Mouse (Mus musculus): Measurements from ENCODE around the gene Hlcs. TPM values are rescaled to one million over a fixed set of nuclear protein-coding genes. Genes with fewer than 3 reads are reported as not detected.

The Hlcs gene
- total and polyA plus RNA-seq, 2 experiments from 2014 or later = 5.8 to 6.8 TPM

- peaks cover 12% of the 10 kb centered on the region; the same call in 1 of the 2 replicates for H3K27me3 ChIP-seq (ENCODE audit: insufficient read depth, low read length)
- WGBS = 65% methylated on average over 21 of the region's 21 CpGs
- peak; percentile 61 for ATAC-seq
Measured at GRCm38 (mm10) chr16:94176997-94177857, 136.1 kb downstream of the Hlcs start.

GRCm38 (mm10) chr16:94175366-94175986, 137.9 kb downstream of the Hlcs start:
- no peak overlapping the region for H3K27ac ChIP-seq (ENCODE audit: low read depth, low read length)
- H3K9me3 ChIP-seq (ENCODE audit: low read length) = no peaks in the 10 kb centered on the region
- no peaks in the 10 kb centered on the region for H3K36me3 ChIP-seq (ENCODE audit: insufficient read depth)
- H3K4me1 ChIP-seq (ENCODE audit: insufficient read depth) = peaks cover 8% of the 10 kb centered on the region; the same call in 1 of the 2 replicates
- TF ChIP-seq CTCF (IDR thresholded peaks at IDR 0.05; ENCODE audit: low read depth) = no peak
- H3K9ac ChIP-seq = no peak overlapping the region
- H3K4me3 ChIP-seq (ENCODE audit: low read depth, low read length) = no peak overlapping the region
- peaks cover 5% of the 10 kb centered on the region; the same call in 1 of the 2 replicates for H3K27me3 ChIP-seq (ENCODE audit: insufficient read depth, low read length)
- no peak for ATAC-seq
- no peak overlapping the region for H3K4me2 ChIP-seq (ENCODE audit: low read depth)
- DNase-seq = no peak
- 90% methylated on average over 7 of the region's 7 CpGs for WGBS

More at GRCm38 (mm10) chr16:94176997-94177857, 136.1 kb downstream of the Hlcs start:
- 0 out of 2 replicates have a peak overlapping the region, but pooled peaks have one; percentile 15 for H3K27ac ChIP-seq (ENCODE audit: low read depth, low read length)
- H3K4me2 ChIP-seq (ENCODE audit: low read depth) = no peak overlapping the region
- H3K9me3 ChIP-seq (ENCODE audit: low read length) = no peaks in the 10 kb centered on the region
- TF ChIP-seq CTCF (IDR thresholded peaks at IDR 0.05; ENCODE audit: low read depth) = no peak
- no peak overlapping the region for H3K9ac ChIP-seq
- peak; percentile 51 for DNase-seq
- no peaks in the 10 kb centered on the region for H3K36me3 ChIP-seq (ENCODE audit: insufficient read depth)
- H3K4me3 ChIP-seq (ENCODE audit: low read depth, low read length) = no peak overlapping the region
- H3K4me1 ChIP-seq (ENCODE audit: insufficient read depth) = peaks cover 8% of the 10 kb centered on the region; the same call in 1 of the 2 replicates

GRCm38 (mm10) chr16:94173361-94173760, 140.0 kb downstream of the Hlcs start:
- DNase-seq (no peak), ATAC-seq (no peak)
- Histone ChIP-seq H3K4me2 (ENCODE audit: low read depth) (no peak overlapping the region), H3K9ac (no peak overlapping the region), H3K4me1 (ENCODE audit: insufficient read depth) (0 out of 2 replicates have a peak, but pooled peaks cover 6% of the 10 kb centered on the region), H3K9me3 (ENCODE audit: low read length) (no peaks in the 10 kb centered on the region), H3K27ac (ENCODE audit: low read depth, low read length) (no peak overlapping the region), H3K4me3 (ENCODE audit: low read depth, low read length) (no peak overlapping the region), H3K27me3 (ENCODE audit: insufficient read depth, low read length) (no peaks in the 10 kb centered on the region), H3K36me3 (ENCODE audit: insufficient read depth) (no peaks in the 10 kb centered on the region)
- 83% methylated on average over 1 of the region's 1 CpGs for WGBS
- no peak for TF ChIP-seq CTCF (IDR thresholded peaks at IDR 0.05; ENCODE audit: low read depth)

- no peak for DNase-seq
- Histone ChIP-seq H3K4me3 (ENCODE audit: low read depth, low read length) (no peak overlapping the region), H3K36me3 (ENCODE audit: insufficient read depth) (no peaks in the 10 kb centered on the region), H3K4me1 (ENCODE audit: insufficient read depth) (no peaks in the 10 kb centered on the region), H3K27ac (ENCODE audit: low read depth, low read length) (no peak overlapping the region), H3K4me2 (ENCODE audit: low read depth) (no peak overlapping the region), H3K9me3 (ENCODE audit: low read length) (no peaks in the 10 kb centered on the region), H3K9ac (no peak overlapping the region), H3K27me3 (ENCODE audit: insufficient read depth, low read length) (no peaks in the 10 kb centered on the region)
- TF ChIP-seq CTCF (IDR thresholded peaks at IDR 0.05; ENCODE audit: low read depth) = no peak
- no peak for ATAC-seq
- WGBS = 17% methylated on average over 4 of the region's 4 CpGs
Measured at GRCm38 (mm10) chr16:94170218-94170617, 143.2 kb downstream of the Hlcs start.

- no peak for ATAC-seq
- no peaks in the 10 kb centered on the region for H3K9me3 ChIP-seq (ENCODE audit: low read length)
- H3K4me2 ChIP-seq (ENCODE audit: low read depth) = no peak overlapping the region
- H3K27me3 ChIP-seq (ENCODE audit: insufficient read depth, low read length) = no peaks in the 10 kb centered on the region
- no peak for DNase-seq
- no peak overlapping the region for H3K9ac ChIP-seq
- no peak for TF ChIP-seq CTCF (IDR thresholded peaks at IDR 0.05; ENCODE audit: low read depth)
- H3K4me3 ChIP-seq (ENCODE audit: low read depth, low read length) = no peak overlapping the region
- 92% methylated on average over 16 of the region's 16 CpGs for WGBS
- H3K4me1 ChIP-seq (ENCODE audit: insufficient read depth) = no peaks in the 10 kb centered on the region
- no peak overlapping the region for H3K27ac ChIP-seq (ENCODE audit: low read depth, low read length)
- no peaks in the 10 kb centered on the region for H3K36me3 ChIP-seq (ENCODE audit: insufficient read depth)
Measured at GRCm38 (mm10) chr16:94168655-94169545, 144.5 kb downstream of the Hlcs start.

GRCm38 (mm10) chr16:94164978-94165377, 148.4 kb downstream of the Hlcs start:
- peak; percentile 60 for DNase-seq
- H3K9me3 ChIP-seq (ENCODE audit: low read length) = no peaks in the 10 kb centered on the region
- no peaks in the 10 kb centered on the region for H3K36me3 ChIP-seq (ENCODE audit: insufficient read depth)
- H3K27me3 ChIP-seq (ENCODE audit: insufficient read depth, low read length) = no peaks in the 10 kb centered on the region
- H3K4me1 ChIP-seq (ENCODE audit: insufficient read depth) = no peaks in the 10 kb centered on the region
- WGBS = 31% methylated on average over 5 of the region's 5 CpGs
- H3K9ac ChIP-seq = no peak overlapping the region
- peak; percentile 85 for ATAC-seq
- no peak overlapping the region for H3K4me3 ChIP-seq (ENCODE audit: low read depth, low read length)
- H3K27ac ChIP-seq (ENCODE audit: low read depth, low read length) = no peak overlapping the region
- H3K4me2 ChIP-seq (ENCODE audit: low read depth) = no peak overlapping the region
- TF ChIP-seq CTCF (IDR thresholded peaks at IDR 0.05; ENCODE audit: low read depth) = no peak
